Mouse (Mus musculus): ENCODE data around the gene Iqgap2. TPM values are rescaled to one million over a fixed set of nuclear protein-coding genes. Genes with fewer than 3 reads are reported as not detected.
A peak's percentile ranks its signal among the peaks of the same experiment; 100 is the strongest.

Gene Iqgap2
- total RNA-seq, 4 experiments from 2014 or later = 141 to 294 (median 213) TPM

DNA sequence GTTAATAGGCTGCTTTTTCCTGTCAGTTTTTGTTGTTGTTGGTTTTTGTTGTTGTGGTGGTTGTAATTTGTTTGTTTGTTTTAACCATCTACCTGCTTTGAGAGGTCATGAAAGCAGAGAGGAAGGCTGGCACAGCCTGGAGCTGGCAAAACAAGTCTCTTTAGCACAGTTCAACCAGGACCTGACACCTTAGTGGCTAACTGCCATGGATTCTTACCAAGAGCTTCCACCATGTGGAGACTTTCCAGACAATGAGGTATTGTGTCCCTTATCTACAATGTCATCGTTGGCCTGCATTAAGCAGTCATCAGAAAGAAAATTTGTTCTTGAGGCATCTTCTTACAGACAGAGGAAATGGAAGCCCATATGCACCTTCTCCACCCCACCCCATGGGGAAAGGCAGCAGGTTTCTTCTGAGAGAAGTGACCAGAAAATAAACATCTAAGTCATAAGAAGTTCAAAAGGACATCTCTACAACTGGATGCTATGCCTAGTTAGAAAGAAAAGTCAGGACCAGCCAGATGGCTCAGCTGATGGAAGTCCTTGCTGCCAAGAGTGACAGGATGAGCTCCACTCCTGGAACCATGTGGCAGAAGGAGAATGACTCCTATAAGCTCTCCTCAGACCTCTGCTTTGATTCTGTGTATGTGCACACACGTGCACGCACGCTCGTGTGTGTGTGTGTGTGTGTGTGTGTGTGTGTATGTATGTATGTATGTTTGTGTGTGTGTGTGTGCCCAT lies 113.9 kb downstream of the Iqgap2 start:
- DNase-seq = no peak

DNA sequence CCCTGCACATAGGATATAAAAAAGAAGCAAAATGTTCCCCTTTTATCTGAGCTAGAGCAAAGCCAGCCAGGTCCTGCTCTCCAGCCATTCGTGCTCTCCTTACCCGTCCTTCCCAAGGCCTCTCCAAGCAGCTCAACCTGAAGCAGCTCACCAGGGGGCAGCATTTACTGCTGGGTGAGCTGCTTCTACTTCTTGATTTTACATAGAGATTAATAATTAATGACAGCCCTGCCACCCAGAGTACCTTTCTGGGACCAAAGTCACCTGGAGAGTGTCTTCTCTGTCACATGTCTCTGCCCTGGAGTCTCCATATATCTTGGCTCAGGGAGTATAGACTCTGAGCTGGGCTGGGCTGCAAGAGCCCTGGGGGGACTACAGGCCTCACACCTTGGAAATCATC lies 114.5 kb downstream of the Iqgap2 start:
- peak; percentile 71 for DNase-seq

DNA sequence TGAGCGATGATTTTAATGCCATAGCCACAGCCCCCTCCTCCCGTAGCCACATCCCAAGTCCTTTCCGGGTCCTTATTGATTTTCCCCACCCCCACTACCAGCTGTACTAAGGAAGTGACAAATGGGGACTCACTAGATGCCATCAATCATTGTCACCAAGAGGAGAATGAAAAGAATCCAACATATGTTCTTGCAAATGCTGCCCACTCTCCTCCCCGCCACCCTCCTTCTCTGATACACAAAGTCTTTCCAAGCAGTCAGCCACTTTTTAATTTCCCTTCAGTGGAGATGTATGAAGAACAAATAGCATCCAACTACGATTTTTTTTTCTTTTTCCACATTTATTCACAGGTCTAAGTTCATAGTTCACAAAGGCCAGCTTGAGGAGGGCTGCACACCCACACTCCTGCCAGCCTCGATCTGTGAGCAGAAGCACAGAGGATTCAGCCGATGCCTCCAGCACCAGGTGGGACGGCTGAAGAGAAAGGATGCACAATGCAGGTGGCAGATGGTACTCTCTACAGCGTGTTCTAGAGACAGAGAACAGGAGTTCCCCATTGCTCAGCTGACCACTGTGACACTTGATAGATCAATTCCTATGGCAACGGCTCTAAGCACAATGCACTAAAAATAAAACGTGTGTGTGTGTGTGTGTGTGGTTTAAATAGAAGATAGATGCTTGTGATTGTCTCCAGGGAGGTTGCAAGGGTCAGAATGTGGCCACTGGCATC lies 116.6 kb downstream of the Iqgap2 start:
- no peak for DNase-seq

DNA sequence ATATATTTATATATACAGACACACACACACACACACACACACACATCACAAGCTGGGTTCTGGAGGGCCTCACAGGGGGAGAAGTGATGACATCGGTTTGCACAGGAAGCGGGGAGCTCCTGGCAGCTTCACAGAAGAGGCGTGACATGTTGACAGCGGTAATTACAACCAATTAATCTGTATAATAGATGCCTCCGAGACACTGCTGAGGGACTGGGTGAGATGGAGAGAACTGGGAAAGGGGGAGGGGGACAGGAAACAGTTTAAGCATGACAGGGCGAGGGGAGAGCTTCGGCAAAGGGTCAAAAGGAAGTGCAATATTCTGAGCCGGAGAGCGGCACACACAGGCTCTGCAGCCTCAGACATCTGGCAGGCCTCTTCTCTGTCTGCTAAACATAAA lies 126.7 kb downstream of the Iqgap2 start:
- no peak for DNase-seq

DNA sequence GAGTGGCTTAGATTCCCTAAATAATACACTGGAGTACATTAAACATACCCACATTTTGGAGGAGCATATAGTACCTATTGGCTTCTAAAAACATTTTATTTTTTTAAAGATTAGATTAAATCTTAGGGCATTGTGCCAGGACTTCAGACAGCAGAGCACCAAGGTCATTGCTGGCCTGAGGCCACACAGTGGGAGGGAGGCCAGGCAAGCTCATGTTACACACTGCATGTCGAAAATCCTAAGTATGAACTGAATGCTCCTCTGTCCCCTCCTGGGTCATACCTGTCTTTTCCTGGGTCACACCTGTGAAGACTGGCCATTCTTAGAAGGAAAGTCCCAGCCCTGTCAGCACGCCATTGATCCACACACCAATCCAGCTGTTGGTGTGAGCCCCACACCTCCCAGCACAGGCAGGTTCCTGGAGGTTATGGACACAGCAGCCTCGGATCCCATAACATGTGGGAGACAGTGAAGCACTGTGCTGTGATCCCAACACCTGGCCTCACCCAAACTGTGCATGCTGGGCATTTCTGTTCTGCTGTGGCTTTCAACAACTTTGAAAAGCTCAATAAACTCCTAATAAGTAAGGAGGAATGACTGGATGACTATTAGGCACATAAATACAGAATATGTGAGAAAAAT lies 127.7 kb downstream of the Iqgap2 start:
- DNase-seq = peak; percentile 64

DNA sequence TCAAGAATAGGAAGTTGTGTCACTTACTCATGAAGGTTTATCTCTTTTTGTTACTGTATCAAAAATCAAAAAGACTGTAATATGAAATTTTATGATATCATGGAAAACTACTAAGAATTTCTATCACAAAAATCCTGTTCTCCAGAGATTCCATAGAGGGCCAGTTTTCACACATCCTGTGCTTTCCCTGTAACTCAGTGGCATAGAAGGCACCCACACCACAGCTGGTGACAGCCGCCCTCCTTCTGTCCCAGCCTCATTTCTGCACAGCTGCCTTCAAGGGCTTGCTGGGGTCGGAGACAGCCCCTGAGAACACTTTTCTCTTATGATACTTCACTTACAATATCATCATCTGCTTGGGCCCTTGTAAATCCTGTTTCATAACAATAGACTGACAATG lies 131.9 kb downstream of the Iqgap2 start:
- no peak for DNase-seq

DNA sequence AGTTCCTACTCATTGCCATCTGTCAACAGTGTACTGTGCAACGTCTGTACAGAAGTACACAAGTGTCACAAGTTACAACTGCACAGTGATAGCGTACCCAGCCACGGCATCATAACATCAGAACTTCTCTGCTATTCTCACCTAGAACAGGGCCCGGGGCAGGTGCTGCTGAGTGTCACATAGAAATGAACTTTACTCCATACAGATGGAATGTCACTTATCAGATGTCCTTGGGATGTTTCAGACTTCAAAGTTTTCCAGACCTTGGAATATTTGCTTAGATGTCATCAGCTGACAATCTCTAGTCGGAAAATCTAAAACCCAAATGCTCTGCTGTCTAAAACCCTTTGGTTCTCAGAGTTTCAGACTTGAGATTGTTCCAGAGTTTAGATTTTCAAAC lies 137.4 kb downstream of the Iqgap2 start:
- peak; percentile 48 for DNase-seq

DNA sequence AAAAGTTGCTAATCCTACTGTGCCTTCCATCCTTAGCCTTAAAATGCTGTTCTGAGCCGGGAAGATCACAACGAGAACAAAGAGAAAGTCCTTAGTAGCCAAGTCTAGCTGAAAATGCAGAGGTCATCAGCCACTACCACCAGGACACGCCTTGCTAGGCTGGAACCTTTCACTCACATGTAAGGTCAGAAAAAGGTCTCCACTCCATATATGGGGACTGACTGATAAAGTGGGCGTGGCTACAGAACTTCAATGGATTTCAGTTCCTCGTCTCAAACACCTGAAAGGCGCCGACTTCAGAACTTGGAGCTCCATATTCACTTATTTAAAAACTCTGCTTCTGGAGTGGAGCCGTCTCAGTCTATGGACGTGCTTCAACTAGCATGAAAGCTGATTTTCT lies 139.3 kb downstream of the Iqgap2 start:
- DNase-seq = no peak

DNA sequence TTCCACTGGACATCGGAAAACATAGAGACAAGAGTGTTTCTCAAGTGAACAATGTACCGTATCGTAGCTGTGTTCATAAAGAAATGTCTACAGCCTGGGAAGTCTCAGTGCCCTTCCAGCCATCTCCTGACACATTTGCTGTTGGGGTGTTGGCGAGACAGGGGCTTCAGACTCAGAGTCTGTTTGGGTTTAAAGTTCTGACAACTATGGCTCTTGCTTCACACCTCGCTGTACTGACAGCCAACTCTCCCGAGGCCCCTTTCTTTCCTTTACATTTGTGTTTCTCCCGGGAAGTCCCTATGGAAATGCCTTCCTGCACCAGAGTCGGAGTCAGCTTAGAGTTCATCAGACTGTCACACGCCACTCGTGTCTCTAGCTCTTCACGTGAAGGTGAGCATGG lies 144.2 kb downstream of the Iqgap2 start:
- DNase-seq = no peak

DNA sequence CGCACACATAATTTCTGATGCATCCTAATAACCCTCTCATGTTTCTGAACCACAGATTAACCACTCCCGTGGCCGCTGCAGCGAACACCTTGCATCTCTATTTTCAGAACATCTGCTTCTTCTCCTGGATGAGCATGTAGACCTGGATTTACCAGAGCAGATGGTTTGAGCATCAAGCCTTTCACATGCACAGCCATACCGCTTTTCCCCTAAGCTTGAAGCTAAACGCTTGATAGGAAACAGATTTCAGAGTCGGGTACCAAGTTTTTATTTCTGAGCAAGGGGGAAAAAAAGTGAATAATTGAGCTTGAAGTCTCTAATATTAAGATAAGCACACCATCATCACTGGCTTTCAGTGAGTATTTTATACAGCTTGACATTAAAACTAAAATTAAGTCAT lies 144.6 kb downstream of the Iqgap2 start:
- no peak for DNase-seq

DNA sequence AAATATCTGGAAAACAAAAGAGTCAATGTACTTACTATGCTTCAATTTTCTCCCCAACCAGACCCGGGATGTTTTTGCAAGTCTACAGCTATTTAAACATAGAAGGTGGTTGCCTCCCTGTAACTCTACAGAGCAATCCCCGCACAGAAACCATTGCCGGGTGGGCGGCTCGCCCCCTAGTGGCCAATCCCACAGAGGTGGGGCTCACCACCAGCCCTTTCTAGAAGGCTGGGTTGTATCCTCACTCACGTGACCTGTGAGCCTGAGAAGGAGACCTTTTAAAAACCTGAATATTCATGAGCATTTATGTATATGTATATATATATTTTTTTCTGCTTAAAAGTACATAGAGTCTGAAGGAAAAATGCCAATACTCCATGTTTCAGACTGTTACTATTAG lies 145.2 kb downstream of the Iqgap2 start:
- no peak for DNase-seq

DNA sequence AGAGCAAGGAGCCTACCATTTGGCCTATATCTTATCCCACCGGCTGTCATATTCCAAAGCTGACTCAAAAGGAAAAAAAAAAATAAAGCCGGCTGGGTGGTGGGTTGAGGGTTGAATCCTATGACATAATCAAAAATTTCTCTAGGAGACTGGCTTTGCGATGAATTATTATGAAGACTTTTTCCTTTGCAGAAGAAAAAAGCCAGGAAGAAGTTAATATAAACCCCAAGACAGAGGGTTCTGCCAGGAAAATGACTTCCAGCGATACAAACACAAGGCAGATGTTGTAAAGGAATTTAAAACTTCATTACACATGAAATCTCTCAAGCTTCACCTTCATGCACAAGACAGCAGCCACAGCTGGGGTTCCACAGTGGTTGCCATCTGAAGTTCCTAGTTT lies 146.3 kb downstream of the Iqgap2 start:
- DNase-seq = no peak

DNA sequence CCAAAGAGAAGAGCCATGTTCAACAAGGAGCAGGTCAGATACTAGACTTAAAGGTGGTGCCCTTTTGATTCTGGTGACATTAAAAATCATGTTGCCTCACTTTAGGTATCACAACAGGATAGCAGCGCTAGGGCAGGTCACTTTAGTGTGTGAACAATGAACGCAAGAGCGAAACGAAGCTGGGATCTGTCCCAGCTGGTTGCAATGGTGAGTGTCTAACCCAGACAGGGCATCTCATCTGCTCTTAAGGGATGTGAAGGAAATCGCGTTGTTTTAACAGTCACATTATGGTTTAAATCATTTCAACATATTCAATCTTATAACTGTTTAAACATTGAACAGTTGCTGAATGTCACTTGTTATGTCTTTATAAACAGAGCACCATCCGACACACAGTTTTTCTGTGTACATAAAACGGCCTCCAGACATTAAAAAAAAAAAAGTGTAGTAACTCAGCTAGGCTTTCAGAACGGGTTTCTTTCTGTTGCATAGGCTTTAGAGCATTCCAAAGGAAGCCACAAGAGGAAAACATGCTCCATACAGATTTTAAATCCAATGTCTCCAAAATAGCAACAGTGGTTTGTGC lies 148.7 kb downstream of the Iqgap2 start:
- DNase-seq = no peak

DNA sequence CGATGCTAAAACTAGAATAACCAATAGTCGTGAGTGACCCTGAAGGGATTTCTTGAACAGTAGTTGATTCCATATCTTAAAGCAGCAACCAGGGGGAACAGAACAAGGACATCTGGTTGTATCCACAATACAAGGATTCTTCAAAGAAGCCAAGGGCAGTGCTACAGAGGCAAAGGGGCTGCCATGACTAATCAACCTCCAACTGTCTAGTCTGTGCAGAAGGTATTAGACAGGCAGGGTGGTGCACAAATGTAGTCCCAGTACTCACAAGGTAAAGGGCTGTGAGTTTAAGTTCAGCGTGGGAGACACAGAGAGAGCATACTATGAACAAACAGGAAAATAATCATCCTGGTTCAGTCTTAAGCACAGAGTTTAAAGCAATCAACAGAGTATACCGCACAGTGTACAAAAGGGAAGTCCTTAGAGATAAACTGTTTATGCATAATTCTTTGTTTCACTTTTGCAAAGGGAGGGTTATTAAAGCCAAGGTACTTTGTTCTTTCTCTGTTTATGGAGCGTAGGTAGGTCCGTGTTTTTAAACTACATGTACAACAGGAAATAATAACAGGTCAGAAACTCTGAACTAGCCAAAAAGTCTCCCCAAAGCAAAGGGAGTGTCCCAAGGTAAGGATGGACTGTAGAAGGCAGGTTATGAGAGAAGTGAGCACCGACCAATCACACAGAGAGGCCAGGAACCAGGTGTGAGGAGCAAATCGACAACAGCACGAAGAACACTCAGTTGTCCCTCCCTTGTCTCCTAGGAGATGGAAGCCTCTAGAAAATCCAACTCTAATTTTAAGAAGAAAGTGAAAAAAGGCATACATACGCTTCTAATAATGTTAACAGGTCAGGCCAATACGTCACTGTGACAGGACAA lies 149.7 kb downstream of the Iqgap2 start:
- no peak for DNase-seq

DNA sequence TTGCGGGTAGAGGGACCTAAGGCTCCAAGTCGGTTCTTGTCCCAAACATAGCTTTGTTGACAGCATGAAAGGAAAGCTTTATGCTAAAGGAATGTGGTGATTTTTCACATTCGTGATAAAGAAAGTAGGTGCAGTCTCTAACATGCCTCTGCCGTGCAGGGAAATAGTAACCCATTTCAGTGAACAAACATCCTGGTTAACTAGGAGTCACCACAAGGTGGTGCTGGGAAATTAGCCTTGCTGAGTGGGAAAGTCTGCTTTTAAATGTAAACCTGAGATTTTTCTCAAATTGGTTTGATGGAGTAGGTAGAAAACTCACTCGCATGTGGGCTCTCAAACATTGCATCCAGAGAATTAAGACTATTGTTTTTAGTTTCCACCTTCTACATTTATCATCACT lies 152.1 kb downstream of the Iqgap2 start:
- no peak for DNase-seq

DNA sequence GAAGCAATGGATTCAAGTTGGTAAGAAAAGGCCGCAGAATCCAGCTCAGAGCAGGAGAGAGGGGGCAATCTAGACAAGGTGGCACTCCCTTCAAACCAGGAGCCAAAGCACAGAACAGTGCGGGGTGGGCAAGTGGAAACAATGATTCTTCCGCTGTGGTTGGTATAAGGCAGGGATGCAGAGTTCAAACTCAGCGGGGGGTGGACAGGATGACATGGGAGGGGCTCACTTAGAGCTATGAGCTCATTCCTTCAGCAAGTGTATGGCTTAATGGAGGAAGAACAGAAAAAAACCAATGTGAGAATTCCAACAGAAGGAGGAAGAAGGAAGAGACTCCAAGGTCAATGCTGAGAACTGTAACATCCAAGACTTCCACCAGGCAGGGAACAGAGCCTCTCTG lies 161.2 kb downstream of the Iqgap2 start:
- DNase-seq = no peak

DNA sequence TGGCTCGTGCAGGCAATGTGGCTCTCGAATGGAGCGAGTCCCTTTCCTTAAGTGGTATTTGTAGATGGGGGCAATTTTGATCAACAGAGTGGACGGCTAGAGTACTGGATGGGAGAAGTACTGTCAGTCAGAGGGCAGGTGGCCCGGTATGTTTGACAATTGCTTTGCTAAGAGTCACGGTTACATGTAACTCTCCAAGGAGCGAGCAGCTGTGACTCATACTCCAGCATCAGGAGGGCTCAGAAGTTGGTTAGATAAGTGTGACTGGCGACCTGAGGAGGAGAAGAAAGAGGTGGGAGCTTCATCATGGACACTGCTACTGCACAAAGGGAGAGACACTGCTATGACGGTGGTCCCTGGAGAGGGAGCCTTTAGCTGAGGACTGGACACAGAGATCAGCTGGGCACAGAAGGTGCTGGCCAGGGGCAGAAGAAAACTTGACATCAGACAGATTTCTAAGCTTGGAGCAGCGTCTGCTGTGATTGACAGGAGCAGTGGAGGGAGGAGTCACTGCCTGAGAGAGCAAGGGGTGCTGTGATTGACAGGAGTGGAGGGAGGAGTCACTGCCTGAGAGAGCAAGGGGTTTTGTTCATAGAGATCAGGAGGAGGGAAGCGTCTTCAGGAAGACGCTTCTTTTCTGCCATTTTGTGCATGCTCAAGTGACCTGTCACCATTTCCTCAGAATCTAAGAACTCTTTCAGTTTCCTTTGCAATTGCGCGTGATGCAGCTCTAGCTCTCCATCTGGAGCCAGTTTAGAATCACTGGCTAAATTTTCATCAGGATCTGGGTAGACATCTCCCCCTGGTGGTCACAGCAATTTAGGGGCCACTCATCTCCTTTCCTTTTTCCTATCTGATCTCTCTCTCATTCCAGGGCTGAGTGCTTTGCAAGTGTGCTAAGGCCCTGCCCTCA lies 172.1 kb downstream of the Iqgap2 start:
- DNase-seq = peak; percentile 40

DNA sequence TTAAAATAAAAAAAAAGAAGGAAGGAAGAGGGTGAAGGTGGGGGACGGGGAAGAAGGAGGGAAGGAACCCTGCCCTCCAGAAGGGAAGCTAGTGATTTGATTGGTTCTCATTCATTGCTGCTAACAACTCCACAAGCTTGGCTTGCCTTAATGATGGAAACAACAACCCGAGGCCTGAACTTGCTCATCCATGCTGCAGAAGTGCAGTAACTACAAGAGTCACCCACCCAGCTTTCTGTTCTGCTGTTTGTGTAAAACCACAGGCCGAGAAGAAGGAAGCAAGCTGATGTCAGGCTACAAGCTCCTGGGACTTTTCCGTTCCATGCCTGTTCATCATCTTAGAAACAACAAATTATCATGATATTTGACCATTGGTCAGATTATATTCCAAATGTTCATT lies 176.4 kb downstream of the Iqgap2 start:
- no peak for DNase-seq

DNA sequence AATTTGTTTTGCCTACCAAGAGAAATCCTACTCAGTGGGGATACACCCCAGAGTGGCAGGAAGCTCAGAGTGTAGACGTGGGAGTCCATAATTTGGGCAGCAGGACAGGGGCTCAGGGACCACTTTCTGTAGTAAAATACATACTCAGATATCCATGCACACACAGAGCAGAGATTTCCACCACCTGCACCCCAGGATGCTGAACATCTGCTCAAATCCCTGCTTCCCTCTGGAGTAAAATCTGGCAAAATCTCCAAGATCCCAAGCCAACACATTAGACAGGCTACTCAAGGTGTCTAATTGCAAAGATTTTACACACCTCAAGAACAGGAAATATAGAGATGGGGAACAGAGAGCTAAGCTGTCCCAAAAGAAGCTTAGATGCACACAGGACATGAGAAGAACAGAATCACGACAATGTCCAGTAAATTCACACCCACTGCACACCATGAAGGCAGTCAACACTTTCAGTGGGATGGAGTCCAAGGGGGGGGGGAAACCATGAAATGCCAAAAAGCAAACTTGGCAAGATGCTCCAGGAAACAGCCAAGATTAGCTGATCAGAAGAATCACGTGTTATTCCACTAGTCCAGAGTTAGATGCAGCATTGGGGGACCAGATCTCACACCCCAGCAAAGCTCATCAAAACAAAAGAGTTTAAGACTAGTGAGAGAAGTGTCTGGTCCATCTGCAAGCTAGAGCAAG lies 177.3 kb downstream of the Iqgap2 start:
- DNase-seq = no peak

DNA sequence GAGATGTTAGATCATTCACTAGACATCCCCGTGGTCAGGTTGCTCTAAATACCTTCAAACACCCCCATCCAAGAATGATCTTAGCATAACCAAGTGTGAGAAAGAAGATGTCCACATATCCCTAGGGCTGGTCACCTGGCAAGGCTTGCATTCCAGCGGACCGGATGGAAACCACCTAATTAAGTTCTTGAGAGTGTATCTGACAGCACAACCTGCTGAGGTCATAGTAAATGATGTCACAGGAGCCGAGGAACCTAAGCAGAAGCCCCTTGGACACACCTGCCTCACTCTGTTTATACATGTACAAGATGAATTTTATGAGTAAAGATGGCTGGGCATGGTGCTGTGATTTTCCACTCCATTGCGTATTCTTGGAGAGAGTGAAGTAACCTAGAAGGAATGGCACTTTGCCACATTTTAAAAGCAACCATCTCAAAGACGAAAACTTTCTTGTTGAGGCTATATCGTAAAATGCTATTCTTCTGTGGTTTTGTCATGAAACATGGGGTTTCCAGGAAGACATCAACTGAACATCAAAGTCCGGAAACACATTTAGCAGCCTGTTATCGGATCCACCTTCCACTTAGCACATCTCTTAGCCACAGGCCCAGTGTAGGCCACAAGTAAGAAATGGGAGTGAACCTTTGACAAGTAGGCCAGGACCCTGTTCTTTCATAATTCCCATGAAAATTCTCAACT lies 179.0 kb downstream of the Iqgap2 start:
- DNase-seq = no peak
